Mouse (Mus musculus): ENCODE data around the gene Atg9a. TPM values are rescaled to one million over a fixed set of nuclear protein-coding genes. Genes with fewer than 3 reads are reported as not detected.

Atg9a gene
- polyA plus RNA-seq (2017; shearing (Covaris generic)) = 19.8 TPM

DNA sequence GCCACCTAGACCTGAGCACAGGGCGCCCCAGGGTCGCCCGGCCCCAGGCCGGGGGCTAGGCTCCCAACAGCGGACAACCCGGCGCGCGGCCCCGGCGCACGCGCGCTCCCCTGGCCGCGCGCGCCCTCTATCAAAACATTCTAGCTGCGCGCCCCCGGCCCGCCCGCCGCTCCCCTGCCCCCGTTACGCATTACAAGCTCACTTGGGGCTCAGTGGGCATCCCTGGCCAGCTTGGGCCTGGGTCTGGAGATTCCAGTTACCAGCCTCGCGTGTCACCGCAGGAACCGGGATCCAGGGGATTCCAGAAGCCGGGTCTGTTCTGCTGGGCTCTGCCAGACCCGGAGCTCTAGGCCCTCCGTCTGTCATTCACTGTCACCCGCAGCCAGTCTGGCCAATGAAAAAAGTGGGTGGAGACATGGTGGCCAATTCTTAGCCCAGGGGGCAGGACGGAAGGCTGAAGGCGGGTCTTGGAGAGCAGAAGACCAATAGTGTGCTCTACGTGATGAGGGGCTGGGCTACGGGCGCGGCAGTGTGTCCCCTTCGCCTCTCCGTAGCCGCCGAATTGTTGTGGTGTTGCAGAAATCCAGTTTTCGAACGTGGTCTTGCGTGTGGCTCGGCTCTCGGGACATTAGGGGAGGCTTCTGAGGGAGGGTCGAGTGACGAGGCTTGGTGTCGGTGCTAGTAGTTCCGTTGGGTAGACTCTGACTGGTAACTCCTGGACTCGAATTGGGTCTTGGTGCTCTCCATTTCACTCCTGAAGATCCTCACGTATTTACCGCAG is at the start of gene Atg9a, which contains the start of gene Ankzf1:
TSS of gene Atg9a (minus strand) at position 575 of the 781 bp plus-strand sequence.
TSS of gene Ankzf1 (plus strand) at position 530 of the 781 bp plus-strand sequence.

GRCm38 (mm10) chr1:75236117-75237050 is 44.4 kb upstream of the Atg9a start, which contains the start of gene Dnajb2:
TSS of gene Dnajb2 (plus strand) at chr1:75236406.

GRCm38 (mm10) chr1:75231664-75232152 is 39.7 kb upstream of the Atg9a start, which contains the start of gene A630095N17Rik:
TSS of gene A630095N17Rik (minus strand) at chr1:75232102.

DNA sequence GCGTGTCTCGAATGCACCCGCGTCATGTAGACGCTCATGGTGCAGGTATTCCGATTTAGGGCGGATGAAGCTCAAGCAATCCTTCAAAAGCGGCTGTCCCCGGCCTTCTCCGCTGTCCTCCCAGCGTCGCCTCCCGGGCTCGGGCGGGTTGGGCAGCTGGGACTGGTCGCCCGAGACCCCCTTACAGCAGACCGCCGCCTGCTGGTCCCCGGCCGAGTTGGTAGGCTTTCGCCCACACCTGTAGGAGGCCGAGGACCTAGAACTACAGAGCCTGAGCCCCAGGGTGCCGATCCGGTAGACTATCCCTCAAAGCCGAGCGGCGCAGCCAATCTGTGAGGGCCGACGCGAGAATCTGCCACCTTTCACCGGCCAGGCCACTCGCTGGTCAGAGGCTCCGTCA is 27.5 kb upstream of the Atg9a start, which contains the start of gene Tuba4a:
TSS of gene Tuba4a (minus strand) at position 335 of the 400 bp plus-strand sequence.

DNA sequence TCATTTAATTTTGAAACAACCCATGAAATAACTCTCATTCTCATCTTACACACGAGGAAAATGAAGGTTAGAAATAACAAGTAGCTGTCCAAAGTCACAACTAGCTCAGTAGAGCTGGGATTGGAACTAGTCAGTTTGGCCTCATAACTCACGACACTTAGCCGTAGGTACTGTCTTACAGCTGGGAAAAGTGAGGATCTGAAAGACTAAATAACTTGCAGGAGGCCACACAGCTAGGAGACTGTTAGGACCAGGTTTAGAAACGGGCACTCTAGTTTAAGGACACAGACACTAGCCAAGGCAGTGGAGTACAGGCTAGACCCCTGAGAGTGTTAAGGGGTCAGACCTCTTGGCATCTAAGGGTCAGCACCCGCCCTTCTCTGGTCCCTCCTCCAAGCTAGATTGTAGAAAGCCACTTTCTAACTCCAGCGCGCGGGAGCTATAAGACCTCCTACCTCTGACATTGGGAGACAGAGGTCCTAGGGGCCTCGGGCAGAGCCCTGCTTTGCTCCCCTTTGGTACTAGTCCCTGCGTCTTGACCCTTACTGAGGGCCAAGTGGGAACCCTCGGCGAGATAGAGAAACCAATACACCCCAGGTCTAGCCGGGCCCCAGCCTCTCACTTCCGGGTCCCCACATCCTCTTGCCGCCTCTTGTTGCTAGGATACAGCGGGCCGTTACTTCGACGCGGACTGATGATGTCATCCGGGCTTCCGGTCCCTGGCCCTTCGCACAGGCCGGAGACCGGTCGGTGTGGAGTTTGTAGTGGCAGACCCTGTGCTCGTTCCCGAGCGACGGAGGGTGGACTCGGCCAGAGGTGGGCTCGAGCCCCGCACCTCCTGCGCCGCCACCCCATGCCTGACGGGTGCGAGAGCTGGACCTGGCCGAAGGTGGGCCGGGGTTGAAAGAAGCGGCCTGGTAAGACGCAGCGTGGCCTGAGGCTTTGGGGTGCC is 18.4 kb upstream of the Atg9a start, which contains the start of the genes Glb1l and Stk16:
TSS of gene Glb1l (minus strand) at position 678 of the 952 bp plus-strand sequence.
TSS of gene Stk16 (plus strand) at position 703 of the 952 bp plus-strand sequence.

GRCm38 (mm10) chr1:75180105-75180590 is 11.8 kb downstream of the Atg9a start, which contains the start of gene Abcb6:
TSS of gene Abcb6 (minus strand) at chr1:75180392.

DNA sequence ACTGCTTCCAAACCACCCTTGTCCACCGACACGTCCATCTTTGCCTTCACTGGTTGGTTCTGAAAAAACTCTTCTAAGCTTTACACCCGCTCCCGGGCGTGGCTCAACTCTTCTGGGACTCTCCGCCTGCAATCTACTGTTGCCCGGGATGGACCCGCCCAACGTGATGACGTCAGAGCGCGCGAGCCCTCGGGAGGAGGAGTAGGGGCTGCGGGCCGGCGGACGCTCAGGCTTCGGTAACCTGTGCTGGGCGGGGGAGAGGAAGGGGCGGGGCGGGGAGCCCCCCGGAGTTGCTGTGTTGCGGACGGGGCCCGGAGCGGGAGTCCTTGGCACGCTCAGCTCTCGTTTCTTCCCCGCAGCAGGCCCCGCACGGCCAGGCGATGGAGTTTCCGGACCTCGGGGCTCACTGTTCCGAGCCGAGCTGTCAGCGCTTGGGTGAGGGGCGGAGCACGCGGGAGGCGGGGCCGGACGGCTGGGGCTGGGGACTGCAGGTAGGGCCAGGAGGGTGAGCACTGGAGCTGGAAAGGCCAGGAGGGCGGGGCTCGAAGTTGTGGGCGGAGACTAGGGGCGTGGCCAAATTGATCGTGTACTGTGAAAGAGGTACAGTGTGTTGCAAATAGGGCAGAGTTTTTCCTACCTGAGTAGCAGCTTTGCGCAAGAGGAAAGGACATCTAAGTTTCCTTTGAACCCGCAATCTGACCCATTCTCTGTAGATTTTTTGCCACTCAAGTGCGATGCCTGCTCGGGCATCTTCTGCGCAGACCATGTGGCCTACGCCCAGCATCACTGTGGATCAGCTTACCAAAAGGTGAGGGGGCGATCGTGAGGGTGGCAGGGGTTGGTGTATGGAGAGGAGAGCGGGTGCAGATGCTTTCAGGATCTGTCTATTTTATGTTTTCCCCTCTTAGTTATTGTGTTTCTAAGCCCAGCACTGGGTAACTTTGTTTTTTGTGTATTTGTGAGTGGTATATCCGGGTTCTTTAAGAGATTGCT is 23.2 kb downstream of the Atg9a start, which contains the start of gene Zfand2b:
TSS of gene Zfand2b (plus strand) at position 175 of the 993 bp plus-strand sequence.

DNA sequence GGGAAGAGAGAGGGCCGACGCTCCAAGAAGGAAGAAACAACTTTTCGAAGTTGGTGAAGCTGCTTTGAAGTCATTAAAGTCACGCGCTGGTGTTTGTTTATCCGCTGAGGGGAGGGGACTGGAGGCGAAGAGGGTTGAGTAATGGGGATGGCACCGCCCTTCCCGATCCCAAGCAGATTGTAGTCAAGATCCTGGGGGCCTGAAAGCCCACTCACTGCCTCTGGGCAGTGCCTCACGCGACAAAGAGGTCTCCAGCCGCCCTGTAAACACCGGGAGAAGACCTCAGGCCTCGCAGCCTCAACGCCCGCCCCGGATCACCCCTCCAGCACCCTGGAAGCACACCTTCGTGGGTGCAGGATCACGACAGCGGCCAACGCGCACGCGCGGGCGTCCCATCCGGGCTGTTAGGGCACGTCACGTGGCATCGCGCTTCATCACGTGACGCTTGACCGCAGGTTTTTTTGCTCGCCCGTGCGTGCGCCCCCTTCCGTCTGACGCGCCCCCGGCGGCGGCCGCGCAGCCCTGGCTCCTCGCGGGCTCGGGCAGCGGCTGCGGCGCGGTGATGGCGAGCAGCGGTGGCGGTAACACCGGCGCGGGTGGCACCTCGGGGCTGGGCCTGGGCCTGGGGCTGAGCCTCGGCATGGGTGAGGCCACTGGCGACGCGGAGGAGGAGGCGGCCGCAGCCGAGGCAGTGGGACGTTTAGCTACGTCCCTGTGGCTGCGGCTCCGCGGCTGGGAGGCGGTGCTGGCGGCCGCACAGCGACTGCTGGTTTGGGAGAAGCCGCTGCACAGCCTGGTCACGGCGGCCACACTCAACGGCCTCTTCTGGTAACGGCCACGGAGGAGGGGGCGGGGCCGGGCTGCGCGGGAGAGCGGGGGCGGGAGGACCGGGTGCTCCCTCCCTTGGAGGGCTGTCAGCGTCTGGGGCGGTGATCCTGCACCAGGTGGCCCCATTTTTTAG is 49.4 kb downstream of the Atg9a start, which contains the start of the genes Cnppd1 and Retreg2:
TSS of gene Cnppd1 (minus strand) at position 411 of the 961 bp plus-strand sequence.
TSS of gene Retreg2 (plus strand) at position 478 of the 961 bp plus-strand sequence.

DNA sequence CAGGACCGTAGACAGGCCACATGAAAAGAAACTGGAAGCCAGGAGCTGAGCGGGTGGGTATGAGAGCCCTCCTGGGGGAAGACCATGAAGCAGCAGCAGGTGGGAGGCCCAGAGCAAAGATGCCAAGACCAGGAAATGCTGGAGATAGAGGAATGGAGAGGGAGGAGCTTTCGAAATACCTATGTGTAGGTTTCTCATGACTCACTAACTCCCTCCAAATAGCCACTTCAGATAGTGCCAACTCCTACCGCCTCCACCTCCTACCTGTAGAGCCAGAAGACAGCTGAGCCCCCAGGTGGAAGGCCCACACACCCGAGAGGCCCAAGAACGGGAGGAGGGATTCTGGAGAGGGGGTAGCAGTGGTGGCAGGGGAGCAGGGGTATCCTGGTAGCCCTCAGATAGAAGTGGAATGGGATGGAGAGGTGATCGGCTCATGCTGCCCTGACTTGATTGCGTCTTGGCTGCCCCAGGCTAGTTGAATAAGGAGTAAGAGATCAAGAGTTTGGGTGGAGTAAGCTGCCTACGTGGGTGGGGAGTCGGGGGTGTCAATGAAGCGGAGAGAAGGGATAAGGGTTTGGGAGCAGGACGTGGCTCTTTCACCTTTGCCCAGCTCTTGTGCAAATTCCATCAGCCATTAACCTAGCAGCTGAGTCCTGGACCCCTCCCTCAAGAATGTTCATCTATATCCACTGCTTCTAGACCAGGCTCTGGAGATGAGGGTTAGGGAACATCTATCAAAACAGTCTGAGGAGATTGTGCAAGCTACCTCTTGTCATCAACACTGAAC is 58.4 kb downstream of the Atg9a start, which contains the start of gene Slc23a3:
TSS of gene Slc23a3 (minus strand) at position 470 of the 787 bp plus-strand sequence.

Other genes starting within 250 kb of the Atg9a start
- 0.25 TPM for gene Ihh, start 240.5 kb downstream of the Atg9a start, polyA plus RNA-seq (2017; shearing (Covaris generic))
- gene Nhej1, start 67.0 kb downstream of the Atg9a start, polyA plus RNA-seq (2017; shearing (Covaris generic)) = 8.2 TPM
- gene Slc23a3, start 58.3 kb downstream of the Atg9a start, polyA plus RNA-seq (2017; shearing (Covaris generic)) = 0.17 TPM
- 172 TPM for gene Cnppd1, start 49.5 kb downstream of the Atg9a start, polyA plus RNA-seq (2017; shearing (Covaris generic))
- gene Retreg2, start 49.4 kb downstream of the Atg9a start, polyA plus RNA-seq (2017; shearing (Covaris generic)) = 87.0 TPM
- gene Zfand2b, start 23.6 kb downstream of the Atg9a start, polyA plus RNA-seq (2017; shearing (Covaris generic)) = 65.9 TPM
- gene Abcb6, start 11.8 kb downstream of the Atg9a start, polyA plus RNA-seq (2017; shearing (Covaris generic)) = 5.0 TPM
- 23.6 TPM for gene Ankzf1, start within 50 bp of the Atg9a start, polyA plus RNA-seq (2017; shearing (Covaris generic))
- gene Glb1l, start 18.6 kb upstream of the Atg9a start, polyA plus RNA-seq (2017; shearing (Covaris generic)) = 6.6 TPM
- 59.6 TPM for gene Stk16, start 18.6 kb upstream of the Atg9a start, polyA plus RNA-seq (2017; shearing (Covaris generic))
- 309 TPM for gene Tuba4a, start 27.7 kb upstream of the Atg9a start, polyA plus RNA-seq (2017; shearing (Covaris generic))
- gene A630095N17Rik, start 39.9 kb upstream of the Atg9a start, polyA plus RNA-seq (2017; shearing (Covaris generic)) = not detected
- 151 TPM for gene Dnajb2, start 44.2 kb upstream of the Atg9a start, polyA plus RNA-seq (2017; shearing (Covaris generic))
- gene Ptprn, start 72.3 kb upstream of the Atg9a start, polyA plus RNA-seq (2017; shearing (Covaris generic)) = 0.17 TPM
- gene Resp18, start 86.2 kb upstream of the Atg9a start, polyA plus RNA-seq (2017; shearing (Covaris generic)) = not detected
- gene Dnpep, start 125.8 kb upstream of the Atg9a start, polyA plus RNA-seq (2017; shearing (Covaris generic)) = 48.6 TPM
- not detected for gene Des, start 168.1 kb upstream of the Atg9a start, polyA plus RNA-seq (2017; shearing (Covaris generic))
- 0.91 TPM for gene Speg, start 183.1 kb upstream of the Atg9a start, polyA plus RNA-seq (2017; shearing (Covaris generic))
- gene Gmppa, start 243.7 kb upstream of the Atg9a start, polyA plus RNA-seq (2017; shearing (Covaris generic)) = 72.5 TPM